Mouse (Mus musculus): ENCODE results near the gene Usp7. TPM values are rescaled to one million over a fixed set of nuclear protein-coding genes. Genes with fewer than 3 reads are reported as not detected.
A peak's percentile ranks its signal among the peaks of the same experiment; 100 is the strongest.

The Usp7 gene
- polyA plus RNA-seq, 1 experiment from 2014 or later: 33.2 TPM

DNA sequence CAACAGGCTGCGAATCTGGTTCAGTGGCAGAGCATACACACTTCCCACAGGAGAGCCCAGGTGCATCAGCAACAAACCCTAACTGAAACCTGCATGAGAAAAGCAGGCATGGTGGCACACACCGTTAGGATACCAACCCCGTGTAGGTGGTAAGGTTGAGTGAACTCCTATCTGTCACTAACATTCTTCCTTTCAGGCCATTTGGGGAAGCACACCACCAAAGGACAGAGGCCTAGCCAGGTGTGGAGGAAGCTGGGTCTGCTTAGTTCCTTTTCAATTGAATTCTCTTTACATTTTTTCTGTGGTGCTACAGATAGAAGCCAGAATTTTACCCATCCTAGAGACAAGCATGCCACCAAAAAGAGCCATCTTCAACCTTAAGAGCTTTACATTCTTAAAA is 44.3 kb downstream of the Usp7 start:
- Histone ChIP-seq H3K9me3 (no peaks in the 10 kb centered on the region), H3K27ac (no peak overlapping the region), H3K27me3 (no peaks in the 10 kb centered on the region), H3K4me3 (no peak overlapping the region), H3K9ac (no peak overlapping the region), H3K4me1 (no peaks in the 10 kb centered on the region), H3K36me3 (no peaks in the 10 kb centered on the region), H3K4me2 (no peak overlapping the region)
- ATAC-seq (ENCODE audit: insufficient number of reproducible peaks, insufficient read depth, low FRiP score, low TSS enrichment, low read depth): no peak
- 78% methylated on average over 3 of the region's 3 CpGs for WGBS

DNA sequence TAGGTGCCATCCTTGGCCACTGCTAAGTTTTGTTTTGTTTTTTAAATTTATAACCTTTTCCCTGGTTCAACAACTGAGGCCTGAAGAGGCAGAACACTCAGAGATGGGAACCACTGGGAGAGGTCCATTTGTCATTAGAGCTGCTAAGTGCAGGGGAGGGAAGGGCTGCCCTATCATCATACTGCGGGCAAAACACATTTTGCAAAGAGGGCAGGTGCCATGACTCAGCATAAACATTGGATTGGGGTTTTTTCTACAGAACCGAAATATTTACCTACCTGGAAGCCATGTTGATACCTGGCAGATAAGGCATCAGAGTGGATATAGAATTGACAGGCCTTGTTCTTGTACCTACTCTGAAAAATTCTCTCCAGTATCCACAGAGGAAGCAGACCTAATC is 45.6 kb downstream of the Usp7 start:
- WGBS: 79% methylated on average over 2 of the region's 2 CpGs
- H3K9ac ChIP-seq: no peak overlapping the region
- H3K27me3 ChIP-seq: no peaks in the 10 kb centered on the region
- no peaks in the 10 kb centered on the region for H3K36me3 ChIP-seq
- no peaks in the 10 kb centered on the region for H3K4me1 ChIP-seq
- no peak for ATAC-seq (ENCODE audit: insufficient number of reproducible peaks, insufficient read depth, low FRiP score, low TSS enrichment, low read depth)
- no peaks in the 10 kb centered on the region for H3K9me3 ChIP-seq
- H3K4me3 ChIP-seq: no peak overlapping the region
- H3K27ac ChIP-seq: no peak overlapping the region
- H3K4me2 ChIP-seq: no peak overlapping the region

DNA sequence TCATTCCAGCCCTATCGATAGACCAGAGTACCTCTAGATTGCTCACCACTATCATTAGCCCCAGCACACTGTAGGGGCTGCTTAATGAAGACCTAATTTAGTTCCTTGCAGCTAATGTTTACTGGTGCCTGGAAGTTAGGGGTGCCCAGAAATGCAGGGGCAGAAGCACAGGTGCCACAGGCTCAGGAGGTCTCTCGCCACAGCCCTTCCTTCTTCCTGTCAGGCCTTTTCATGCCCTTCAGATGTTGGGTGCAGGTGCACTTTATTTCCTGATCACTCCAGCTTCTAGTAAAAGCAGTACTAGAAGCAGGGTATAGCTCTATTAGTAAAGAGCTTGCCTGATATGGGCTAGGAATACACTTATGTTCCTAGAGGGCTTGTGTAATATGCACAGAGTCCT is 46.4 kb downstream of the Usp7 start:
- Histone ChIP-seq H3K9ac (no peak overlapping the region), H3K9me3 (no peaks in the 10 kb centered on the region), H3K27me3 (no peaks in the 10 kb centered on the region), H3K4me1 (no peaks in the 10 kb centered on the region), H3K36me3 (no peaks in the 10 kb centered on the region), H3K27ac (no peak overlapping the region), H3K4me3 (no peak overlapping the region), H3K4me2 (no peak overlapping the region)
- no peak for ATAC-seq (ENCODE audit: insufficient number of reproducible peaks, insufficient read depth, low FRiP score, low TSS enrichment, low read depth)
- WGBS: 86% methylated on average over 2 of the region's 2 CpGs

DNA sequence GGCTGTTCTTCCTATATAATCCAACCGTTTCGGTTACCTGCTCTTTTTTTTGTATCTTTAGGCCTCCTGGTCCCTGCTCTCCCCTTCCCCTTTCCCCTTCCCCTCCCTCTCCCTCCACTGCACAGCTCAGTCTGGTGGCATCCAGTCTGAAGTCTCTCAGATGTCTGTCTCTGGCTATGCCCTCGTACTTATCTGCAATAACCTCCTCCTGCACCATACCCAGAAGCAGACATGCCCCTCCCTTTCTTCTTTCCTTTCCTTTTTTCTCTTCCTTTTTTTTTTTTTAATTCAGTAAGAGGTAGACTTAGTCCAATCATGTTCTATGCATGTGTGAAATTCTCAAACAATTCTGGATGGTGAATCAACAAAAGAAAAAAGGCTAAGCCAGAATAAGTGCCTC is 48.1 kb downstream of the Usp7 start:
- H3K4me2 ChIP-seq: no peak overlapping the region
- H3K9me3 ChIP-seq: no peaks in the 10 kb centered on the region
- H3K36me3 ChIP-seq: no peaks in the 10 kb centered on the region
- H3K4me1 ChIP-seq: no peaks in the 10 kb centered on the region
- 73% methylated on average over 3 of the region's 3 CpGs for WGBS
- no peak overlapping the region for H3K27ac ChIP-seq
- H3K9ac ChIP-seq: no peak overlapping the region
- H3K27me3 ChIP-seq: no peaks in the 10 kb centered on the region
- ATAC-seq (ENCODE audit: insufficient number of reproducible peaks, insufficient read depth, low FRiP score, low TSS enrichment, low read depth): no peak
- no peak overlapping the region for H3K4me3 ChIP-seq

DNA sequence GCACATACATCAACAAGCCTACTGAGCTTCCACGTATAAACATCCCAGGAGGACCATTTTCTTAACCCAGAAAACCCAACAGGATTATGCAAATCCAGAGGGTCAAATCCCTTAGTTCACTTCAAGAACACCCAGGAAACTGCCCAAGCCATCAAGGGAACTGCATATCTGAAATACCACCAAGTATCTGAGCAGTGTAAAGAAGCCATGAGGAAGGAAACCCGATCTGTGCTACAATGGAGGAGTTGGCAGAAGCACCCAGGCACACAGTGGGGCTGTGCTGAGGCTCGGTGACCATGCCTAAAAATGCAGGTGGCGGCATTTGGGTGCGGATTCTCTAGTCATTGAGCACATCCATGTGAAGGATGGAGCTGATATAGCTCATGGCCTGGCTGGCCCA is 50.4 kb downstream of the Usp7 start:
- no peak for ATAC-seq (ENCODE audit: insufficient number of reproducible peaks, insufficient read depth, low FRiP score, low TSS enrichment, low read depth)
- H3K4me2 ChIP-seq: no peak overlapping the region
- H3K27me3 ChIP-seq: no peaks in the 10 kb centered on the region
- H3K9me3 ChIP-seq: no peaks in the 10 kb centered on the region
- 73% methylated on average over 5 of the region's 5 CpGs for WGBS
- no peak overlapping the region for H3K9ac ChIP-seq
- H3K27ac ChIP-seq: no peak overlapping the region
- H3K36me3 ChIP-seq: no peaks in the 10 kb centered on the region
- no peak overlapping the region for H3K4me3 ChIP-seq
- H3K4me1 ChIP-seq: peaks cover 7% of the 10 kb centered on the region

DNA sequence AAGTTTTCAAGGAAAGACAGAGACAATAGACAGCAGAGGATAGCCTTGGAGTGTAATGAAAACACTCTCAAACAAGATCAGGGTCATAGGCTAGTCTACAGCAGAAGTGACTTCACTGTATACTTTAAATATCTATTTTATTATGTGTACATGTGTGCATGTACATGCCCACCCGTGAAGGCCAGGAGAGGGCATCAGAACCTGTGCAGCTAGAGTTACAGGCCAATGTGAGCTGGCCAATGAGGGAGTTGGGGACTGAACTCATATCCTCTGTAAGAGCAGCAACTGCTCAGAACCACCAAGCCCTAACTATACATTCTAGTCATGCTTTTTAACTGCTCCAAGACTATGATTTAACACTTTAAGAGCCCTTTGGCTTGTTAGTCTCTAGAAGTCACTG is 51.0 kb downstream of the Usp7 start:
- Histone ChIP-seq H3K9me3 (no peaks in the 10 kb centered on the region), H3K27me3 (no peaks in the 10 kb centered on the region), H3K27ac (no peak overlapping the region), H3K36me3 (no peaks in the 10 kb centered on the region), H3K9ac (no peak overlapping the region), H3K4me2 (no peak overlapping the region), H3K4me1 (peaks cover 13% of the 10 kb centered on the region), H3K4me3 (no peak overlapping the region)
- no peak for ATAC-seq (ENCODE audit: insufficient number of reproducible peaks, insufficient read depth, low FRiP score, low TSS enrichment, low read depth)
- 50% methylated on average over 1 of the region's 1 CpGs for WGBS

DNA sequence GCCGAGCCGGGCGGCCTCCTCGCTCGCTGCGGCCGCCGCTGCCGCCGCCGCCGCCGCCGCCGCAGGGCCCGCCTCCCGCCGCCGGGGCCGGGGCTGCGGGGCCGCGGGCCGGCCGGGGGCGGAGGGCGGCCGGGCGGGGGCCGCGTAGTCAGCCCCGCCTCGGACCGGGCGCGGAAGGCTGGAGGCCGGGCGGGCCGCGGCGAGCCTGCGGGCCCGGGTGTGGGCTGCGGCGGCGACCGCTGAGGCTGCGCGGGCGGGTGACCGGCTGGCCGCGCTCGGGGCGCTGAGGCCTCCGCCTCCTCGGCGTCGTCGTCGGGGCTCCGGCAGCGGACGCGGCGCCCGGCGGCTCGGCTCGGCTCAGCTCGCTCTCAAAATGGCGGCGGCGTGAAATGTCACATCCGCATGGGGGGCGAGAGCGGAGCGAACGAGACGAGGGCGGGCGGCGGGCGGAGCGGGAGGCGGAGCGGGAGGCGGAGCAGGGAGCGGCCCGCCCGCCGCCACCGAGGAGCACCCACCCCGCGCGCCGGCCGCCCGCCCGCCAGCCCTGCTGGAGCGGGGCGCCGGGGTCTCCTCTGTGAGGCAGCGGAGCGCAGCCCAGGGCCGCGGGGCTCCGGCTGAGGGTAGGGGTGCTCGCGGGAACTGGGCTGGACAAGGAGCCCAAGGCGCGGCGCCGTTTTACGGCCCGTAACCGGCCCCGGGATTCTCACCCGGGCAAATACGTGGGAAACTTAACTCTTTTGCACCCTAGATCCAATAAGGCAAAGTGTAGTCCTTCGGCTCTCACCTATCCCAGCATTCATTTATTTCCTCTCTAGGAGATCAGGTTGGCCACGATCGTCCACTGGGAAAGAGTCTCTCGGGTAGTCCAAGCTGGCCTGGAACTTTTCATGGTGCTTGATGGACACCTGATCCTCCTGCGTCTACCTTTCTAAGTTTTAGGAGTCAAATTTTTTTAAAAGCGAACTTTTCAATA is 53.3 kb downstream of the Usp7 start:
- H3K27ac ChIP-seq: peak overlapping the region; percentile 95
- no peaks in the 10 kb centered on the region for H3K9me3 ChIP-seq
- peak overlapping the region; percentile 69 for H3K4me2 ChIP-seq
- peak overlapping the region; percentile 96 for H3K9ac ChIP-seq
- no peaks in the 10 kb centered on the region for H3K27me3 ChIP-seq
- H3K4me3 ChIP-seq: peak overlapping the region; percentile 98
- WGBS: 2% methylated on average over 101 of the region's 126 CpGs
- H3K4me1 ChIP-seq: peaks cover 33% of the 10 kb centered on the region
- peak; percentile 88 for ATAC-seq (ENCODE audit: insufficient number of reproducible peaks, insufficient read depth, low FRiP score, low TSS enrichment, low read depth)
- no peaks in the 10 kb centered on the region for H3K36me3 ChIP-seq

DNA sequence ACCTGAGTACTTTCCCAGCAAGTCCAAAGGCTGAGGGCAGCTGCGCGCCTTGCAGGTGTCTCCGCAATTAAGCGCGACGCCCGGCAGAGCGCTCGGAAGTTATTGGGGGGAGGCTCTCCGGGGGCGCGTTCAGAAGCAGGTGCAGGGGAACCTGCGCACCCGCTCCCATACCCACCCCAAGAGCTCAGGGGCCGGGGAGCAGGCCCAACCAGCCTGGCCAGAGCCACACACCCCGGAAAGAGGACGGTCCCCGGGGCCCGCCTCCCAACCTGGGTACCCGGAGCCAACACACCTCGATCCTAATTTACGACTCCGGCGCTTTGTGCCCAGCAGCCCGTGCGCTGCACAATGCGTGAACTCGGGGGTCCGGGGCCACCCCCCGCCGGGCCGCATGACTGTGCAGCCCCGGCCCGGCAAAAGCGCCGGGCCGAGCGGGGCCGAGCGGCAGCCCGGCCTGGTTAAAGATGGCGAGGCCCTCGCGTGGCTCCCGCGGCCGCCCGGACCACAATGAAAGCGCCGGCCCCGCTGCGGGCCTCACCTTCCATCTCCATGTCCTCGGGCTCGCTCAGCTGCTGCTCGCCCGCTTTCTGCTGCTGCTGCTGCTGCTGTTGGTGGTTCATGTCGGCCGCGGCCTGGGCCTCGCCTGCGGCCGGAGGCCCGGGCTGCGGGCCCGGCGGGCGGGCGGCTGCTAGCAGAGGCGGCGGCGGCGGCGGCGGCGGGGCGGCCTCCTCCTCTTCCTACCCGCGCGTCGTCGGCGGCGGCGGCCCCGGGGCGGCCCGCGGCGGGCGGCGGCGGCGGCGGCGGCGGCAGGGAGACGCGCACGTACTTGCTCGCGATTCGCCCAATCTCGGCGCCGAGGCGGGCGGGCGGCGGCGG is 54.2 kb downstream of the Usp7 start:
- peak overlapping the region; percentile 83 for H3K27ac ChIP-seq

DNA sequence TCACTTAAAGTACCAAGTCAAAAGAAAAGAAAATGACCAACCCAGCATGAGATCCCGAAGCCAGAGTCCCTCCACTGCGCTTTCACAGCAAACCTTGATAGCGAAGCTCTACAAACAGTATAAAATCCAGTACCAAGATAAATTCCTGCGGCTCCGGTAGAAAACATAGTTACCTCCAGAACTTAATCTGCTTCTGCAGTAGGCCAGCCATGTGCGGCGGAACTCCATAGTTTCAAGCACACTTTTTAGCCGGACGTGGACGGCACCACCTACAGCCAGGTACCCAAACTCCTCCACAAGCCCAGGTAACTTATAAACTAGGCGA is 54.8 kb downstream of the Usp7 start:
- ATAC-seq (ENCODE audit: insufficient number of reproducible peaks, insufficient read depth, low FRiP score, low TSS enrichment, low read depth): no peak
- peak overlapping the region; percentile 98 for H3K4me3 ChIP-seq
- H3K4me2 ChIP-seq: peak overlapping the region; percentile 95
- H3K27me3 ChIP-seq: no peaks in the 10 kb centered on the region
- peaks cover 33% of the 10 kb centered on the region for H3K4me1 ChIP-seq
- under 1% methylated on average over 11 of the region's 11 CpGs for WGBS
- no peaks in the 10 kb centered on the region for H3K9me3 ChIP-seq
- H3K36me3 ChIP-seq: no peaks in the 10 kb centered on the region
- H3K27ac ChIP-seq: no peak overlapping the region
- H3K9ac ChIP-seq: peak overlapping the region; percentile 96

More for the DNA sequence above, 54.2 kb downstream of the Usp7 start:
- Histone ChIP-seq H3K36me3 (no peaks in the 10 kb centered on the region), H3K4me3 (peak overlapping the region; percentile 98), H3K9me3 (no peaks in the 10 kb centered on the region), H3K9ac (peak overlapping the region; percentile 96), H3K4me1 (peaks cover 33% of the 10 kb centered on the region), H3K27me3 (no peaks in the 10 kb centered on the region), H3K4me2 (peak overlapping the region; percentile 95)
- under 1% methylated on average over 68 of the region's 110 CpGs for WGBS
- peak; percentile 17; the same call in 1 of the 2 replicates for ATAC-seq (ENCODE audit: insufficient number of reproducible peaks, insufficient read depth, low FRiP score, low TSS enrichment, low read depth)

DNA sequence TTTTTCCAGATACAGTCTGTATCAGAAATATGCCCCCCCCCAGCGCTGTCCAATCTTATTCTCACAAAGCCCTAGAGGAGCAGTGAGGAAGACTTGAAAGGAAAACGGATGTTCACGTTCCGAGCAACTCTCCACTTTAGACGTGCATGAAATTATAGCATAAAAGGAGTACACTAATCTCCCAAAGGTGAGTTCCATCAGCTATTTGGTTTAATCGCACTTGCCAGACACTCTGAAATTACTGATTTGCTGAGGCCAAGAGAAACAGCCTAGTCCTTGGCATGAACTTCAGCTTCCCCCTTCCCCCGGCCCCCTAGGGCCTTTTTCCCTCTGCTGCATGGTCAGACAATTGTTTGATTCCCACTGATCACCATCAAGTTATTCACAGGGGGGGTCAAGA is 55.4 kb downstream of the Usp7 start:
- H3K9ac ChIP-seq: peak overlapping the region; percentile 96
- peak overlapping the region; percentile 95 for H3K4me2 ChIP-seq
- H3K4me3 ChIP-seq: peak overlapping the region; percentile 98
- H3K4me1 ChIP-seq: peaks cover 38% of the 10 kb centered on the region
- 3% methylated on average over 7 of the region's 7 CpGs for WGBS
- no peaks in the 10 kb centered on the region for H3K27me3 ChIP-seq
- H3K9me3 ChIP-seq: no peaks in the 10 kb centered on the region
- no peak overlapping the region for H3K27ac ChIP-seq
- no peaks in the 10 kb centered on the region for H3K36me3 ChIP-seq
- no peak for ATAC-seq (ENCODE audit: insufficient number of reproducible peaks, insufficient read depth, low FRiP score, low TSS enrichment, low read depth)

DNA sequence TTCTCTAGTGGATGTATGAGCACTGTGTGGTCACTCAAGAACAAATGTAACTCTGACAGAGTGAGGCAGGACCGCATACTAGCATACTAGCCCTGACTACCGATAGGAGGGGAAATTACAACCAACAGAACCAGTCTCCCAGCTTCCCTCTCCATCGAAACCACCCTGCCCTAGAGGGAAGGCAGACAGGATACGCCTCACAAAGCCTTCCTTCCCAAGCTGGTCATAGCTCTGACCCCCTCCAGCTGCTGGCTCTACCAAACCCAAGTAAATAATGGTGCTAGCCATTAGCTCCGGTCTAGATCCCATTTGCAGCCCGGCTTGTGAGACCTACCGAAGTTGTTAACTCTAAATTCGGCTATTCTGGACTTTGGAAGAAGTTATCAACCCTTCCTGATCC is 56.1 kb downstream of the Usp7 start:
- WGBS: 8% methylated on average over 8 of the region's 8 CpGs

More for the DNA sequence above, 56.1 kb downstream of the Usp7 start:
- H3K4me1 ChIP-seq: peaks cover 45% of the 10 kb centered on the region
- no peaks in the 10 kb centered on the region for H3K36me3 ChIP-seq
- H3K4me2 ChIP-seq: peak overlapping the region; percentile 95
- ATAC-seq (ENCODE audit: insufficient number of reproducible peaks, insufficient read depth, low FRiP score, low TSS enrichment, low read depth): no peak
- H3K4me3 ChIP-seq: peak overlapping the region; percentile 98
- peak overlapping the region; percentile 96 for H3K9ac ChIP-seq
- no peaks in the 10 kb centered on the region for H3K9me3 ChIP-seq
- no peaks in the 10 kb centered on the region for H3K27me3 ChIP-seq
- H3K27ac ChIP-seq: no peak overlapping the region
